Mouse (Mus musculus) hindbrain, embryonic 15.5 days (tissue): Measurements from ENCODE around the gene Atg16l2. TPM values are rescaled to one million over a fixed set of nuclear protein-coding genes. Genes with fewer than 3 reads are reported as not detected.

Experiments
- ATAC-seq: fragments of 200-750 bp; cut with Nextera tagmentation; 2 replicates; pipeline ENCODE4 v1.8.0; 2017; ENCODE audit warnings: low read depth, moderate number of reproducible peaks, moderate TSS enrichment; ENCODE audit not compliant: low FRiP score
- H3K27ac ChIP-seq: fragments of 300-500 bp; sonication (generic); replicated peaks from 2 replicates; pipeline ENCODE4 v1.5.1; 2015; ENCODE audit warnings: mild to moderate bottlenecking, inconsistent platforms
- H3K27me3 ChIP-seq: fragments of 300-500 bp; sonication (generic); 2 replicates; pipeline ENCODE4 v1.6.1; 2015; ENCODE audit warnings: control low read depth, inconsistent platforms
- H3K36me3 ChIP-seq: fragments of 300-500 bp; sonication (generic); 2 replicates; pipeline ENCODE4 v1.6.1; 2015; ENCODE audit warnings: control low read depth, inconsistent platforms
- H3K4me1 ChIP-seq: fragments of 300-500 bp; sonication (generic); replicated peaks from 2 replicates; pipeline ENCODE4 v1.6.1; 2015; ENCODE audit warnings: control low read depth, inconsistent platforms
- H3K4me2 ChIP-seq: fragments of 300-500 bp; sonication (generic); 2 replicates; pipeline ENCODE4 v1.6.1; 2015; ENCODE audit warnings: moderate library complexity, mild to moderate bottlenecking, inconsistent platforms
- H3K4me3 ChIP-seq: fragments of 300-500 bp; sonication (generic); 2 replicates; pipeline ENCODE4 v1.5.1; 2015; ENCODE audit warnings: mild to moderate bottlenecking, inconsistent platforms
- H3K9ac ChIP-seq: fragments of 300-500 bp; sonication (generic); 2 replicates; pipeline ENCODE4 v1.6.1; 2015; ENCODE audit warnings: inconsistent platforms
- H3K9me3 ChIP-seq: fragments of 300-500 bp; sonication (generic); 2 replicates; pipeline ENCODE4 v1.6.1; 2016; ENCODE audit warnings: control low read depth, inconsistent platforms
- WGBS: fragments of 180-500 bp; shearing (Covaris S2); methylation state at CpG from one replicate; pipeline ENCODE4 v1.1.7; 2015; 5-methylcytosine and 5-hydroxymethylcytosine counted together
- polyA plus RNA-seq: library from polyadenylated mRNA; unstranded; fragments of >200 nt; fragmentation: Nextera tagmentation; extraction: Ambion mirVana; gene quantifications from 2 replicates; pipeline ENCODE4 v1.2.1, GENCODE M21; 2015

Gene Atg16l2
- polyA plus RNA-seq, 1 experiment from 2014 or later = 31.1 TPM

- ATAC-seq = no peak
- no peaks in the 10 kb centered on the region for H3K9me3 ChIP-seq
- no peaks in the 10 kb centered on the region for H3K27me3 ChIP-seq
- peaks cover 23% of the 10 kb centered on the region for H3K36me3 ChIP-seq
- no peak overlapping the region for H3K4me2 ChIP-seq
- no peak overlapping the region for H3K27ac ChIP-seq
- WGBS = 89% methylated on average over 2 of the region's 2 CpGs
- H3K4me3 ChIP-seq = no peak overlapping the region
- no peak overlapping the region for H3K9ac ChIP-seq
- H3K4me1 ChIP-seq = no peaks in the 10 kb centered on the region
Measured at GRCm38 (mm10) chr7:101249173-101249572, 52.9 kb downstream of the Atg16l2 start.

GRCm38 (mm10) chr7:101248760-101249159, 53.3 kb downstream of the Atg16l2 start:
- Histone ChIP-seq H3K27me3 (no peaks in the 10 kb centered on the region), H3K27ac (no peak overlapping the region), H3K4me2 (no peak overlapping the region), H3K9me3 (no peaks in the 10 kb centered on the region), H3K4me3 (no peak overlapping the region), H3K9ac (no peak overlapping the region), H3K4me1 (no peaks in the 10 kb centered on the region), H3K36me3 (peaks cover 20% of the 10 kb centered on the region)
- no peak for ATAC-seq
- WGBS = 96% methylated on average over 4 of the region's 4 CpGs

GRCm38 (mm10) chr7:101236712-101237473, 65.2 kb downstream of the Atg16l2 start:
- peak; percentile 54 for ATAC-seq
- H3K36me3 ChIP-seq = 0 out of 2 replicates have a peak, but pooled peaks cover 10% of the 10 kb centered on the region
- H3K4me1 ChIP-seq = peaks cover 16% of the 10 kb centered on the region; the same call in 1 of the 2 replicates
- no peaks in the 10 kb centered on the region for H3K27me3 ChIP-seq
- no peak overlapping the region for H3K4me3 ChIP-seq
- WGBS = 49% methylated on average over 8 of the region's 8 CpGs
- peak overlapping the region; percentile 30; the same call in 1 of the 2 replicates for H3K27ac ChIP-seq
- H3K9ac ChIP-seq = no peak overlapping the region
- no peaks in the 10 kb centered on the region for H3K9me3 ChIP-seq
- 0 out of 2 replicates have a peak overlapping the region, but pooled peaks have one; percentile 9 for H3K4me2 ChIP-seq

- Histone ChIP-seq H3K4me3 (no peak overlapping the region), H3K27me3 (no peaks in the 10 kb centered on the region), H3K9me3 (no peaks in the 10 kb centered on the region), H3K36me3 (0 out of 2 replicates have a peak, but pooled peaks cover 7% of the 10 kb centered on the region), H3K27ac (0 out of 2 replicates have a peak overlapping the region, but pooled peaks have one; percentile 20), H3K9ac (no peak overlapping the region), H3K4me1 (peaks cover 16% of the 10 kb centered on the region; the same call in 1 of the 2 replicates), H3K4me2 (no peak overlapping the region)
- ATAC-seq = no peak
- 58% methylated on average over 3 of the region's 3 CpGs for WGBS
Measured at GRCm38 (mm10) chr7:101232716-101233115, 69.3 kb downstream of the Atg16l2 start.

- WGBS = 20% methylated on average over 2 of the region's 2 CpGs
- Histone ChIP-seq H3K27me3 (no peaks in the 10 kb centered on the region), H3K9me3 (no peaks in the 10 kb centered on the region), H3K27ac (no peak overlapping the region), H3K9ac (no peak overlapping the region), H3K4me1 (peaks cover 8% of the 10 kb centered on the region; the same call in 1 of the 2 replicates), H3K4me2 (no peak overlapping the region), H3K36me3 (0 out of 2 replicates have a peak, but pooled peaks cover 7% of the 10 kb centered on the region), H3K4me3 (no peak overlapping the region)
- ATAC-seq = no peak
Measured at GRCm38 (mm10) chr7:101231458-101231857, 70.6 kb downstream of the Atg16l2 start.

- Histone ChIP-seq H3K4me2 (no peak overlapping the region), H3K4me1 (0 out of 2 replicates have a peak, but pooled peaks cover 7% of the 10 kb centered on the region), H3K27me3 (no peaks in the 10 kb centered on the region), H3K9ac (no peak overlapping the region), H3K4me3 (no peak overlapping the region), H3K36me3 (0 out of 2 replicates have a peak, but pooled peaks cover 4% of the 10 kb centered on the region), H3K27ac (no peak overlapping the region), H3K9me3 (no peaks in the 10 kb centered on the region)
- WGBS = 69% methylated on average over 1 of the region's 1 CpGs
- no peak for ATAC-seq
Measured at GRCm38 (mm10) chr7:101229336-101229735, 72.7 kb downstream of the Atg16l2 start.

- no peak overlapping the region for H3K4me2 ChIP-seq
- H3K27me3 ChIP-seq = no peaks in the 10 kb centered on the region
- no peak overlapping the region for H3K4me3 ChIP-seq
- no peak for ATAC-seq
- no peak overlapping the region for H3K9ac ChIP-seq
- no peak overlapping the region for H3K27ac ChIP-seq
- no peaks in the 10 kb centered on the region for H3K9me3 ChIP-seq
- H3K4me1 ChIP-seq = no peaks in the 10 kb centered on the region
- no peaks in the 10 kb centered on the region for H3K36me3 ChIP-seq
- WGBS = 98% methylated on average over 2 of the region's 2 CpGs
Measured at GRCm38 (mm10) chr7:101223501-101223900, 78.5 kb downstream of the Atg16l2 start.

GRCm38 (mm10) chr7:101216724-101217123, 85.3 kb downstream of the Atg16l2 start:
- Histone ChIP-seq H3K9ac (no peak overlapping the region), H3K36me3 (peaks cover 6% of the 10 kb centered on the region; the same call in 1 of the 2 replicates), H3K4me1 (no peaks in the 10 kb centered on the region), H3K4me2 (no peak overlapping the region), H3K4me3 (no peak overlapping the region), H3K27ac (no peak overlapping the region), H3K9me3 (no peaks in the 10 kb centered on the region), H3K27me3 (no peaks in the 10 kb centered on the region)
- WGBS = 58% methylated on average over 2 of the region's 2 CpGs
- ATAC-seq = no peak

- H3K27ac ChIP-seq = no peak overlapping the region
- H3K27me3 ChIP-seq = no peaks in the 10 kb centered on the region
- no peak overlapping the region for H3K9ac ChIP-seq
- no peak for ATAC-seq
- no peak overlapping the region for H3K4me2 ChIP-seq
- H3K9me3 ChIP-seq = no peaks in the 10 kb centered on the region
- H3K4me1 ChIP-seq = no peaks in the 10 kb centered on the region
- WGBS = 82% methylated on average over 3 of the region's 3 CpGs
- H3K4me3 ChIP-seq = no peak overlapping the region
- peaks cover 6% of the 10 kb centered on the region; the same call in 1 of the 2 replicates for H3K36me3 ChIP-seq
Measured at GRCm38 (mm10) chr7:101213515-101214263, 88.4 kb downstream of the Atg16l2 start.

Other genes with a start within 250 kb of the Atg16l2 start
- 40.5 TPM in 2 replicates for gene Fchsd2, start 209.4 kb downstream of the Atg16l2 start, polyA plus RNA-seq
- gene Stard10, start 14.8 kb upstream of the Atg16l2 start, polyA plus RNA-seq = 10.8 and 11.8 TPM in 2 replicates
- gene Arap1, start 45.8 kb upstream of the Atg16l2 start, polyA plus RNA-seq = 10.6 and 11.0 TPM in 2 replicates
- not detected in 2 replicates for gene Gm45837, start 108.6 kb upstream of the Atg16l2 start, polyA plus RNA-seq
- gene Pde2a, start 119.4 kb upstream of the Atg16l2 start, polyA plus RNA-seq = 31.3 and 34.8 TPM in 2 replicates